Mouse (Mus musculus) kidney, adult 2 months (tissue): Measurements from ENCODE around the gene Plppr5. TPM values are rescaled to one million over a fixed set of nuclear protein-coding genes. Genes with fewer than 3 reads are reported as not detected.

ENCODE experiments used
- DNase-seq: peaks from one replicate; pipeline ENCODE4 v3.0.0; 2021
- H3K27ac ChIP-seq: fragments of 200-500 bp; 2 replicates; pipeline ENCODE4 v1.5.1; 2012; ENCODE audit warnings: low read depth, low read length, control low read depth, inconsistent platforms; ENCODE audit not compliant: insufficient read depth
- H3K27me3 ChIP-seq: fragments of 200-500 bp; replicated peaks from 2 replicates; pipeline ENCODE4 v1.6.1; 2012; ENCODE audit warnings: mild to moderate bottlenecking, moderate library complexity, low read length, inconsistent platforms; ENCODE audit not compliant: control insufficient read depth, insufficient read depth
- H3K36me3 ChIP-seq: fragments of 200-500 bp; 2 replicates; pipeline ENCODE4 v1.6.1; 2012; ENCODE audit warnings: mild to moderate bottlenecking, moderate library complexity, low read length, inconsistent platforms; ENCODE audit not compliant: control insufficient read depth, insufficient read depth
- H3K4me1 ChIP-seq: fragments of 200-500 bp; 2 replicates; pipeline ENCODE4 v1.6.1; 2011; ENCODE audit warnings: low read length; ENCODE audit not compliant: control insufficient read depth, insufficient read depth
- H3K4me3 ChIP-seq: fragments of 200-500 bp; 2 replicates; pipeline ENCODE4 v1.5.1; 2011; ENCODE audit warnings: mild to moderate bottlenecking, low read depth, low read length, control low read depth; ENCODE audit not compliant: insufficient read depth
- CTCF ChIP-seq: fragments of 200-500 bp; conservative IDR thresholded peaks from 2 replicates; pipeline ENCODE4 v1.5.1; 2011; ENCODE audit warnings: low read depth, mild to moderate bottlenecking, control low read depth, low read length, moderate library complexity, mixed read lengths; ENCODE audit not compliant: insufficient read depth, insufficient read length
- POLR2A ChIP-seq: fragments of 200-500 bp; IDR thresholded peaks from one replicate; pipeline ENCODE4 v1.6.1; 2011; ENCODE audit warnings: low read depth, low read length, control low read depth
- WGBS: fragments of 180-500 bp; shearing (Covaris S2); methylation state at CpG from one replicate; pipeline ENCODE4 v1.1.7; 2018; 5-methylcytosine and 5-hydroxymethylcytosine counted together
- polyA plus RNA-seq: library from polyadenylated mRNA; depleted of rRNA; stranded (reverse); fragments of >200 nt; gene quantifications from 2 replicates; pipeline ENCODE4 v1.2.3, GENCODE M21; 2012

Gene Plppr5
- polyA plus RNA-seq, 1 experiment, result 0.05 TPM

GRCm38 (mm10) chr3:117628799-117629198 lies 54.2 kb downstream of the Plppr5 start:
- 76% methylated on average over 3 of the region's 3 CpGs for WGBS

GRCm38 (mm10) chr3:117630332-117630731 lies 55.7 kb downstream of the Plppr5 start:
- Histone ChIP-seq H3K4me1 (no peaks in the 10 kb centered on the region), H3K27ac (no peak overlapping the region), H3K4me3 (no peak overlapping the region), H3K27me3 (no peaks in the 10 kb centered on the region), H3K36me3 (no peaks in the 10 kb centered on the region)
- no peak for DNase-seq
- WGBS, result 33% methylated on average over 2 of the region's 2 CpGs
- TF ChIP-seq CTCF (no peak), POLR2A (no peak)

More at GRCm38 (mm10) chr3:117628799-117629198, 54.2 kb downstream of the Plppr5 start:
- Histone ChIP-seq H3K27ac (no peak overlapping the region), H3K4me1 (no peaks in the 10 kb centered on the region), H3K27me3 (no peaks in the 10 kb centered on the region), H3K4me3 (no peak overlapping the region), H3K36me3 (no peaks in the 10 kb centered on the region)
- TF ChIP-seq CTCF, result no peak
- TF ChIP-seq POLR2A, result no peak
- DNase-seq, result no peak

DNA sequence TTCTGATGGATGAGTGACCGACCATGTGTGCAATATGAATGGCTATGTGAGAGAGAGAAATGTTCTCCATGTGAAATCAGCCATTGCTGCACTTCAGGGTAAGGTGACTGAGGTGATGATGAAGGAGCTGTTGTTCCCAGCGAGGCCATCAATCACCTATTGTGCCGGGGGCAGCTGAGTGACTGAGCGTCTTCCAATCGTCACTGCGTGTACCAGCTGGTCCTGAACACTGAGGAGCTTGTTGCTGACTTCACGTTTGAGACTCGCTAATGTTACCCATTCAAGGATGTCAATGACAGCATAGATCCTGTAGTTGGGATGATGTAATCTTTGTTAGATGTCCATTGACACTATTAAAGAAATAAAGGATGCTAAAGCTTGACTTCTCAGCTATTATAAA lies 74.0 kb downstream of the Plppr5 start:
- Histone ChIP-seq H3K36me3 (no peaks in the 10 kb centered on the region), H3K4me3 (no peak overlapping the region), H3K4me1 (no peaks in the 10 kb centered on the region), H3K27me3 (no peaks in the 10 kb centered on the region), H3K27ac (no peak overlapping the region)
- TF ChIP-seq POLR2A (no peak), CTCF (no peak)
- 77% methylated on average over 8 of the region's 8 CpGs for WGBS
- DNase-seq, result no peak

- no peak overlapping the region for H3K27ac ChIP-seq
- no peak overlapping the region for H3K4me3 ChIP-seq
- TF ChIP-seq POLR2A (no peak), CTCF (no peak)
- no peaks in the 10 kb centered on the region for H3K27me3 ChIP-seq
- WGBS, result 70% methylated on average over 1 of the region's 1 CpGs
- no peak for DNase-seq
- H3K4me1 ChIP-seq, result no peaks in the 10 kb centered on the region
- no peaks in the 10 kb centered on the region for H3K36me3 ChIP-seq
Measured at GRCm38 (mm10) chr3:117664316-117664715, 89.7 kb downstream of the Plppr5 start.

DNA sequence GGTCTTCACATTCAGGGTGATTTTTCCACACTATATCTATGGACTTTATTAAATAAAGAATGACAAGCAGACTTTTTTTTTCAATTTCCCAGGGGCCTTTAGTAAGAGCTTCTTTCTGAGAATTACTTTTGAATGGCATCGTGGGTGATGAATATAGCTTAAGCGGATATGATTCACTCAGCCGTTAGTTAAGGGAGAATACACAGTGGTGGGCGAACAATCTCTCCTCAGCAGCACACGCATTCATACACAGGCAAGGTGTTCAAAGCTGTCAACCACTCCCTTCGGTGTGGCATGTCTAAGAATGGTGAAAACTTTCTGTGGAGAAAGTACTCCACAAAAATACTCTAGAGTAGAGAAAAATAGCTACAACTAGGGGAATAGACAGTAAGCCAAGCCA lies 104.6 kb downstream of the Plppr5 start:
- WGBS, result 88% methylated on average over 6 of the region's 6 CpGs
- TF ChIP-seq POLR2A (no peak), CTCF (no peak)

GRCm38 (mm10) chr3:117684640-117685039 lies 110.0 kb downstream of the Plppr5 start:
- WGBS, result 78% methylated on average over 6 of the region's 6 CpGs

More for the DNA sequence above, 104.6 kb downstream of the Plppr5 start:
- H3K36me3 ChIP-seq, result no peaks in the 10 kb centered on the region
- H3K27ac ChIP-seq, result no peak overlapping the region
- DNase-seq, result no peak
- H3K4me3 ChIP-seq, result no peak overlapping the region
- no peaks in the 10 kb centered on the region for H3K27me3 ChIP-seq
- no peaks in the 10 kb centered on the region for H3K4me1 ChIP-seq

GRCm38 (mm10) chr3:117686036-117686435 lies 111.4 kb downstream of the Plppr5 start:
- no peak for DNase-seq
- H3K4me3 ChIP-seq, result no peak overlapping the region
- no peak overlapping the region for H3K27ac ChIP-seq
- no peaks in the 10 kb centered on the region for H3K27me3 ChIP-seq
- 89% methylated on average over 3 of the region's 3 CpGs for WGBS
- TF ChIP-seq CTCF (no peak), POLR2A (no peak)
- H3K36me3 ChIP-seq, result no peaks in the 10 kb centered on the region
- H3K4me1 ChIP-seq, result no peaks in the 10 kb centered on the region

More at GRCm38 (mm10) chr3:117684640-117685039, 110.0 kb downstream of the Plppr5 start:
- H3K27ac ChIP-seq, result no peak overlapping the region
- H3K36me3 ChIP-seq, result no peaks in the 10 kb centered on the region
- no peaks in the 10 kb centered on the region for H3K27me3 ChIP-seq
- H3K4me3 ChIP-seq, result no peak overlapping the region
- no peak for TF ChIP-seq CTCF
- no peak for TF ChIP-seq POLR2A
- no peaks in the 10 kb centered on the region for H3K4me1 ChIP-seq
- no peak for DNase-seq

GRCm38 (mm10) chr3:117686648-117687047 lies 112.0 kb downstream of the Plppr5 start:
- DNase-seq, result no peak
- 80% methylated on average over 7 of the region's 7 CpGs for WGBS
- Histone ChIP-seq H3K4me1 (no peaks in the 10 kb centered on the region), H3K27me3 (no peaks in the 10 kb centered on the region), H3K4me3 (no peak overlapping the region), H3K27ac (no peak overlapping the region), H3K36me3 (no peaks in the 10 kb centered on the region)
- TF ChIP-seq CTCF (no peak), POLR2A (no peak)
